Mouse (Mus musculus) regulatory T cell (primary cell): ENCODE measurements around the gene Srpr.

Experiments
- in situ Hi-C: fragments of 300-600 bp; cut with MboI, MseI; formaldehyde crosslinking; loops from one replicate; pipeline ENCODE4 v1.15.1; 2025; ENCODE audit warnings: high pct_unique_total_duplicates

Gene Srpr

DNA sequence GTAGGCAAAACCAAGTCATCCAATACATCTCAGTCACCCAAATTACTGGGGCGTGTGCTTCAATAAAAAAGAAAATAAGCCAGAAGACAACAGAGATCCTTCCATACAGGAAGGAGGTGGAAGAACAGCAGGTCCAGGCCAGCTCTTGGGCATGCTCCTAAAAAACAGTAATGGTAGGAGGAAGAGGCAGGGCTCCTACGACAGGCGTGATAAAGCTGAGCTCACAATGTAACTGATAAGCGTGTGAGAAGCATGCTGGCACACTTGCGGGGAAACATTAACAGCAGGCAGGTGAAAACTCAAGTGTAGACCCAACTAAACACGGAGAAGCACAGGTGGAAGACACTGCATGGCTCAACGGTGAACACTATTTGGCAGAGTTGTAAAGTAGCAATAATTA lies 57.4 kb downstream of the Srpr start:
- in situ Hi-C loops = no loop called here

DNA sequence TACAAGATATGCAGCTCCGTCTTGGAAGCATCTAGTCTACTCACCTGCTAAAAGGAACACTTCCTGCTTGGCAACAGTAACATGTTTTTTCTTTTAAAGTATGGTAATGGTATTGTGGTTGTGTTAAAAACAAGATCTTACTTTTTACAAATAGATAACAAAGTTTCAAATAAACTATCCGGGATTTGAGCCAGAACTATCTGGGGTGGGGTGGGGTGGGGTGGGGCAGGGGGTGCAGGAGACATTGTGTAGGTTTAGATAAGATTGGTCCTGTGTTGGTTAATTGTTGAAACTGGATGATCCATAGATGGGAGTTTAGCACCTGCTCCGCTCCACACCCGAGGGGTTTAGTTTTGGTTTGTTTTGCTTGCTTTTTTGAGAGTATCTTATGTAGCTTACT lies 62.4 kb downstream of the Srpr start:
- in situ Hi-C loops = no loop called here

- in situ Hi-C loops = no loop called here
Observed at GRCm38 (mm10) chr9:35263431-35263830, 63.5 kb downstream of the Srpr start.

DNA sequence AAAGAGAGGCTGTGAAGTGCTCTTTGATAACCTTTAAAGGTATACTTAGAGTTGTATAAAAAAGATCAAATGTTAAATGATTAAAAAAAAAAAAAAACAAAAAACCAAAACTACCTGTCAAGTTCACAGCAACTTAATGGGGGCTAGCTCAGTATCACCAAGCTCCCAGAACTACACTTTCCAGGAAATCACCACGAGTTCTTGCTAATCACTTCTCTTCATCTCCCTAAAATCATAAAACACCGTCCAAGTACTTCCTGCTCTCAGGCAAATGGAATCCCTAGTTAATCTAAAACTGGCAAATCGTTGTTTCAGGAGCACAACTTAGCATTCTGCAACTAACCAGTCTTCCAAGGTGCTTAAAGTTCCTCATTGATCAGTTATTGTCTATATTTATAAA lies 64.5 kb downstream of the Srpr start:
- in situ Hi-C loops = no loop called here

- in situ Hi-C loops = loop anchor here (5.0 kb wide), 1 partner anchor 55 kb away; the partner anchor contains the start of gene Foxred1
Observed at GRCm38 (mm10) chr9:35267146-35267975, 67.4 kb downstream of the Srpr start, which contains the start of the genes Fam118b and Rpusd4. Fam118b (minus strand) TSS chr9:35267805. Rpusd4 (plus strand) TSS chr9:35267865.

GRCm38 (mm10) chr9:35267976-35268715 lies 68.2 kb downstream of the Srpr start:
- in situ Hi-C loops = loop anchor here (5.0 kb wide), 1 partner anchor 56 kb away; the partner anchor contains the start of gene Foxred1

DNA sequence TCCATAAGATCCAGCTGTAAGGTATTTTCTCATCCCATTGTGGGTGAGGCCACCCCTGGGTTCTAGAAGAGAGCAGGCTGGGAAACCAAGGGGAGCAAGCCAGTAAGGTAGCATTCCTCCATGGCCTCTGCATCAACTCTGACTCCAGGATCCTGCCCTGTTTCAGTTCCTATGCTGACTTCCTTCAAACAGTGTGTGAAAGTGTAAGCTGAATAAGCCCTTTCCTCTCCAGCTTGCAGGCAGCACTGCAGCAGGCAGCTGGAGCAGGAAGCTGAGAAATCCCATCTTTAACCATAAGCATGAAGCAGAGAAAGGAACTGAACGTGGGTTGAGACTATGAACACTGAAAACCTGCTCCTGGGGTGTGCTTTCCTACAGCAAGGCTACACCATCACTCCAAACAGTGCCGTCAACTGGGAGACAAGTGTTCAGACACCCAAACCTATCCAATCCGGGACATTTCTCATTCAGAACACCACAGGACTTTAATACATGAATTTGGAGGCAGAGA lies 77.9 kb downstream of the Srpr start:
- in situ Hi-C loops = no loop called here

DNA sequence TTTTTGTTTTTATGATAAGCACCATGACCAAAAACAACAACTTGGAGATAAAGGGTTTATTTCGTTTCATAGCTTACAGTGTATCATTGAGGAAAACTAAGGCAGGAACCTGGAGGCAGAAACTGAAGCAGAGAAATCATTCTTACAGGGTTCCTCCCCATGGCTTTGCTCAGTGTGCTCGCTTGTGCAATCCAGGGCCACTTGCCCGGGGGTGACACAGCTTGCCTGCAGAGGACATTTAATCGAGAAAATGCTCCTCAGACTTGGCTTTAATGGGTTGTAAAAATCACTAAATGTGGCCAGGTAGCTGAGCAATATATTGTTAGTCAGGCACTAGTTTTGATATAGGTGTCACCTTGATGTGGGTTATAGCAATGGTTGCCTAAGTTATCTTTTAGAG lies 78.5 kb downstream of the Srpr start:
- in situ Hi-C loops = no loop called here

GRCm38 (mm10) chr9:35282006-35282850 lies 82.3 kb downstream of the Srpr start:
- in situ Hi-C loops = loop anchor here (5.0 kb wide), 1 partner anchor 250 kb away; no protein-coding TSS in a partner anchor

DNA sequence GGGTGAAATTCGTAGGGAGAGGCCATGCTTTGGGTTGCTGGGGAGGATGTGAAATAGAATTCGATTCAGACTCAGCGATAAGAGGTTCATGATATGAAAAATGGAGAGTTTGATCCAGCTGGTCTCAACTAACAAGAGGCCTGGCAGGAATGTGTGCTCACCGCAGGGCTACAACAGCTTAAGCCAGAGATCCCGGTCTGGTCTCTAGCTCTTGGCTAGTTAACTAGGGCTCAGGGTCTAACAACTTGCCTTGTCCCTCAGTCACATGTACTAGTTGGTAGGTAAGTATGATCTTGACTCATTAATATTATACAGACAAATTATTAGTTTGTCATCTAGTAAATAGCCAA lies 82.9 kb downstream of the Srpr start:
- in situ Hi-C loops = loop anchor here (5.0 kb wide), 1 partner anchor 249 kb away; no protein-coding TSS in a partner anchor

DNA sequence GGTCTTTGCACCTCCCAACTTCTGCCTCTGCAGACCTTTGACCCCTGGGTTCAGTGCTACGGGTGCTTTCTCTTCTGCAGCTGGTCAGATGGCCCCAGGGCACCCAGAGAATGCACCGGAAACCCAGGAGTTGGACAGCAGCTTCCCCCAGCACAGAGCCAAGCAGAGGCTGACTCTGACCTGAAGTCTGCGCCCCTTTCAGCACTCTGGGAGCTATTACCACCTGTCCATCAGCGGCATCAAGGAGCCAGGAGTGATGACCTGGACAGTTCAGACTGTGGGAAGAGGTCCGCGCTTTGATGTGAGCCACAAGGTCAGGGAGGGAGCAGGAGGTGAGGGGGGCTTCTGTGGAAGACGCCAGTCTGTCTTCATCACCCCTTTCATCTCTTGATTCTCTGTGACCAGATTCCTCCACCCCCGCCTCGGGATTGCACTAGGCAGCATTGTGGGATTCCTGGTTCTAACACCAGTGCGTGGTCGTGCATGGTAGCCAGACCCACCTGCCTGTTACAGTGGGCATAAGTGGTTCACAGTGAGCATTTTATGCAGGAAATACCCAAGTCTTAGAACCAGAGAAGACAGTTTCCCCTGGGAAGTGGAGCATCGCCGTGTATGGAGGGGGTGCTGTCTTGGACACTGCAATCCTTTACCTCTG lies 83.6 kb downstream of the Srpr start:
- in situ Hi-C loops = loop anchor here (5.0 kb wide), 1 partner anchor 249 kb away; no protein-coding TSS in a partner anchor

DNA sequence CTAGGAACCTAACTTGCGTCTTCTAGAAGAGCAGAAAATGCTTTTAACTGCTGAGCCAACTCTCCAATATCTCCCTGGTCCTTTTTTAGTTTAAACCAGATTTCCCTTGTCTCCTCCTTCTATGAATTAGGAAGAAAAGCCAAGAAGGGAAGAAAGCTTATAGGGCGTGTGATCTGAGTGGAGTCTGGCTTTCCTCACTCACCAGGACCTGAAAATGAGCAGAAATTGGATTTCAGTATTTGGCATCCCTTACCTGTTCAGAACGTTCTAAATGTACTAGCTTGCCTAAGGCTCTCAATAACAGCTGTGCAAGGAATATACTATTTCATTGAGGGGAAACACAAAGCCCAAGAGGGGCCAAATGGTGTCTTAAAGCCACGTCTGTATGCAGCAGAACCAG lies 84.4 kb downstream of the Srpr start:
- in situ Hi-C loops = loop anchor here (5.0 kb wide), 1 partner anchor 248 kb away; no protein-coding TSS in a partner anchor

DNA sequence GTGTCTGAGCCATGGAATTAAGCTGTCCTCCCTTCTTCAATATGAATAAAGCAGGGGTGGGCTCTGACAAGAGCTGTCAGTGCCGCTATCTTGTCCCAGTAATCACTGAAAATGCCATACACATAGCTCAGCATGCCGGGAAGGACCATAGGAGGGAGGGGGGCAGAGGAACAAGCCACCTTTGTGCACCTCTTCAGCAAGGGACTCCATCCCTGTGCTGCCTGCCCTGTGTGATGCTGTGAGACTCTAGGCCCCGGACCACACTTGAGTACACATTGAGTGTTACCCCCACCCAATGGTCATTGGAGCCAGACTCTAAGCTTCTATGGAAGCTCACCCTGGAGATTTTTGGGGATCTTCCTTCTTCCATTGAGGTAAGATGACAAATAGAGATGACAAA lies 86.4 kb downstream of the Srpr start:
- in situ Hi-C loops = no loop called here

DNA sequence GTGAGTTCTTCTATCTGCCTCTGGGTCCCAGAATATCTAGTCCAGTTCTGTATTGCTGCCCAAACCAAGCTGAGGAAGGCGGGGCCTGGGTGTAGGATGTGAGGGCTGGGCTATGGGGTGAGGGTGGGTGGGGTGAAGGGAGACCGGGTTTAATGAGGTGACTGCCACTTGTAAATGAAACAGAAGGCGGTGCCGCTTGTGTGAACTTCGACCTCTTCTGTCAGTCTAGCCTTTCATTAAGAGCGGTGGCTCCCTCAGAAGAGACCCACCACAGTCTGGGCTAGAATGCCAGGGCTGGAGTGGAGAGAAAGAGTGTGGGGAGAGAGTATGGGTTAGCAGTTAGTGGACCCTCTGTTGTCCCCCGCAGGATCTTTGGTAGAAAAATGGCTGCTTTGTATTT lies 90.0 kb downstream of the Srpr start:
- in situ Hi-C loops = no loop called here

DNA sequence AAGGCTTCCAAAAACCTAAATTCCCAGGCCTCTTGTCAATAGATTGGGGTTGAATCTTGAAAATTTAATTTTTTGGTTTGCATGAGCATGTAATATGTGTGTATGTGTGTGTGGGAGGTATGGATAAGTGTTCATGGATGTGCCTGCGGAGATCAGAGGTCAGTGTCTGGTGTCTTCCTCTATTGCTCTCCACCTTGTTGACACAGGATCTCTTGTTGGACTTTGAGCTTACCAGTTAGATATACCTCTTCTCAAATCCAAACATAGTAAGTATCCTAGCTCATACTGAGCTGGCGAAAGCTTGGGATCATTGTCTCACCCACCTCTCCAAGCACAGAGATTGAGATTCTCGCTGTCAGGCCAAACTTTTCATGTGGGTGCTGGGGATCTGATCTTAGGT lies 90.4 kb downstream of the Srpr start:
- in situ Hi-C loops = no loop called here

DNA sequence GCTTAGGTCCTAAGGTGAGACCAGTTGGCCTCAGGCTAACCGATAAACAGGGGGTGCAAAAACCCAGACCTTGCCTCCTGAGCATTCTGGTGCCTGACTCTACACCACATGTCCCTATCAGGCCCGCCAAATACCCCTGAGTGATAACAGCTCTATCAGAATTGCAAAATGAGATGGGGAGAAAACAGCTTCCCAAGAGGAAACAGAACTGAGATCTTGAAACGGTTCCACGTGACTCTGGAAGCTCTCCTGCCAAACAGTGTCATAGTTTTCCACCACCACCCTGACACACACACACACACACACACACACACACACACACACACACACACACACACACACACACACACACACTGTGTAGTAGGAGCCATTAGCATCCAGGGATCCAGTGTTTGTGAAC lies 90.9 kb downstream of the Srpr start:
- in situ Hi-C loops = no loop called here

- in situ Hi-C loops = no loop called here
Observed at GRCm38 (mm10) chr9:35293465-35293864, 93.5 kb downstream of the Srpr start.
